Mouse (Mus musculus) yolk sac, embryonic 10.5 days (tissue): Measurements from ENCODE around the gene Lrrc49.

ENCODE experiments used
- DNase-seq: peaks from one replicate; pipeline ENCODE4 v3.0.0-alpha.2; 2017; ENCODE audit warnings: low spot score

Gene Lrrc49

DNA sequence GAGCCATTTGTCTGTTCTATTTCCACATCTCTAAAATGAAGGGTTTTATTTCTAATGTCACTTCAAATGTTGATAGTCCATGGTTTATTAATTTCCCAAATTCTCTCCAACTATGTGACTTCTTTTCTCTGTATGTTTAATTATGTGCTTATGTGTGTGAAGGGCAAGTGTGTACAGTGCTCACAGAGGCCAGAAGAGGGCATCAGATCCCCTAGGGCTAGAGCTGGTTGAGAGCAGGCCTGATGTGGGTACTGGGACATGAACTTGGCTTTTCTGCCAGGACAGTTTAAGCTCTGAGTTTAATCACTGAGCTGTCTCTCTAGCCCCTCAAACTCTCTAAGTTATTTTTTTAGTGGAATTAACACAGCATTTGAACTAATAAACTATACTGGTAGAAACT is 13.2 kb downstream of the Lrrc49 start:
- no peak for DNase-seq

GRCm38 (mm10) chr9:60672568-60672967 is 15.4 kb downstream of the Lrrc49 start:
- no peak for DNase-seq

DNA sequence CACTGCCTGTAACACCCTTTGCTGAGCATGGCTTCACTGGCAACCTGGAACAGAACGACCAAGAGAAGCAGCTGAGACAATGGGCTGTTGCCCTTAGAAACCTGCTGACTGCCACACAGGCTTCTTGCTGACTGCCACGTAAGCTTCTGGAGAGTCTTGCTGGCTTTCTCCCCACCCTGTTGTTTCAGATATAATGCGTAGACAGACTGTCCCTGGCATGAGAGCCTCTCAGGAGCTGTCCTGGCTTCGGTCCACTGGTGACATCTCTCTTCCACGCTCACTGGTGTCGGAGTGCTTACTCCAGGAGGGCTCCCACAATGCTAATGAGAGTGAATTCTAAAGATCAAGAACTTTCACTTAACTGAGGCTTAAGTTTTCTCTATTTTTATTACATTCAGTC is 19.1 kb downstream of the Lrrc49 start:
- DNase-seq = no peak

DNA sequence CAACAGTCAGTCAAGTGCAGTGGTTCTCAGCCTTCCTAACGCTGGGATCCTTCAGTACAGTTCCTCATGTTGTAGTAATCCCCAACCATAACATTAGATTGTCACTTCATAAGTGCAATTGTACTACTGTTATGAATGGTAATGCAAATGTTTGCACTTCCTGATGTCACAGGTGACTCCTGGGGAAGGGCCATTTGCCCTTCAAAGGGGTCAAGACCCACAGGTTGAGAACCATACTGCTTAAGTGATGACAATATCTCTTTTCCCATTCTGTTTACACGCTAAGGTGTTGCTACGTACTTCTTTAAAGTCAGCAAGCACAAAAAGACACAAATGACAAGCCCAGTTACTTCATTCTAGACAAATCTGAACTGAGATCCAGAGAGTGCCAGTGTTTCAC is 22.4 kb downstream of the Lrrc49 start:
- DNase-seq = no peak

GRCm38 (mm10) chr9:60664866-60665265 is 23.1 kb downstream of the Lrrc49 start:
- no peak for DNase-seq

GRCm38 (mm10) chr9:60664385-60664784 is 23.6 kb downstream of the Lrrc49 start:
- DNase-seq = no peak

DNA sequence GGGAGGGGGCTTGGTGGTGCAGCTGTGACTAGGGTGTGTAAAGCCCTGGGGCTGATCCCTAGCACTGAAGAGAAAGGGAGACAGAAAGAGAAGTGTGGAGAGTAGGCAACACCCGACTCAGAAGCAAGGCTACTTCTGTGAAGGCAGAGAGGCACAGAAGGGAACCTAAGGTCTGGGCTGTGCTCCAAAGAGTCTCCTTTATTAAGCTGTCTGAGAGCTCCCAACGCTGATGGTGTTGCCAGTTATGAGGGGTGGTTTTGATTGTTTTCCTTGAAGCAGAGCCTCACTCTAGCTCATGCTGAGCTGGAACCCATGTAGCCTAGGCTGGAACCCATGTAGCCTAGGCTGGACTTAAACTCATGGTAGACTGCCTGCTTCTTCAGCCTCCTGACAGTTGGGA is 25.0 kb downstream of the Lrrc49 start:
- DNase-seq = no peak

DNA sequence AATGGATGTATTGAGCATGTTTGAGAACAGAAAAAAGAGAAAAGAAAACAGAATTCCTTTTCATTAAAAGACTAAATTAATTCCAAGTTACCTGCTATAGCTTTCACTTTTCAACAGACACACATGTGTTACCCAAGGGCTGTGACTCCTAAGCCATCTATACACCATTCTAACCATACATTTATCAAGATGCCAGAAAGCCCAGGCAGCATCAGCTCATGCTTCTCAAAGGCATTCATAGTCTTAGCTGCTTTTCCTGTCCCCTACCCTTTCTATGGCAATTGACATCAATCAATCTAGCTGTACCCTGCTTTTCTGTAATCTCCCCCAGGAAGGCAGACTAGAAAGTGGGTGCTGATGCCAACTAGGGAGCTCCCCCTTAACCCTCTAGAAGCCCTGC is 34.4 kb downstream of the Lrrc49 start:
- DNase-seq = no peak

DNA sequence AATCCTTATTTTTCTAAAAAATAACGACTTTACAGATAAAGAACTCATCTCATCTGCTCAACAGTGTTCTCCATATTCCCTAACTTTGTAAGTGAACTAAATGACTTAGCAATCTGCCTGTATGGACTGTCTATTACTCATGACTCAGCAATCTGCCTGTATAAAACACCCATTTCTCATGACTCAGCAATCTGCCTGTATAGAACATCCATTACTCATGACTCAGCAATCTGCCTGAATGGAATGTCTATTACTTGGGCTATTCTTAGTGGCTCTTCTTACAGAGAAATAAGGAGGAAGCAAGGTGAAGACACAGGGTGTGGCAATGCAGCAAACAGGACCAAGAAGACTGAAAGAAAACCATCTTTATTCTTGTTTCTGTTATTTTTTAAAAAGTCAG is 34.8 kb downstream of the Lrrc49 start:
- no peak for DNase-seq

DNA sequence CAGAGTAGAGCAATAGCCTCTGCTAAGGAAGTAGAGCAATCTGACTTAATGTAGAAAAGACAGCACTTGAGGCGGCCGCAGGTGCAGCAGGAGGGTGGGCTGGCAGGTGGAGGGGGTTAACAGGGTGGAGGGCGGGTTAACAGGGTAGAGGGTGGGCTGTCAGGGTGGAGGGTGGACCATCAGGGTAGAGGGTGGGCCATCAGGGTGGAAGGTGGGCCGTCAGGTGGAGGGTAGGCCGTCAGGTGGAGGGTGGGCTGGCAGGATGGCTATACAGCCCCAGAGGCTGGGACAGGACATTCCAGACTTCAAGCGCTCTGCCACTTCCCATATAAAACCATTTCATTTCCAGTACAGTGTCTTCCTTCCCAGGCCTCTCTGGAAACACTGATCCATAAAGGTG is 37.7 kb downstream of the Lrrc49 start:
- DNase-seq = no peak

- no peak for DNase-seq
Measured at GRCm38 (mm10) chr9:60648981-60649975, 38.7 kb downstream of the Lrrc49 start.

GRCm38 (mm10) chr9:60633601-60634000 is 54.4 kb downstream of the Lrrc49 start:
- no peak for DNase-seq

DNA sequence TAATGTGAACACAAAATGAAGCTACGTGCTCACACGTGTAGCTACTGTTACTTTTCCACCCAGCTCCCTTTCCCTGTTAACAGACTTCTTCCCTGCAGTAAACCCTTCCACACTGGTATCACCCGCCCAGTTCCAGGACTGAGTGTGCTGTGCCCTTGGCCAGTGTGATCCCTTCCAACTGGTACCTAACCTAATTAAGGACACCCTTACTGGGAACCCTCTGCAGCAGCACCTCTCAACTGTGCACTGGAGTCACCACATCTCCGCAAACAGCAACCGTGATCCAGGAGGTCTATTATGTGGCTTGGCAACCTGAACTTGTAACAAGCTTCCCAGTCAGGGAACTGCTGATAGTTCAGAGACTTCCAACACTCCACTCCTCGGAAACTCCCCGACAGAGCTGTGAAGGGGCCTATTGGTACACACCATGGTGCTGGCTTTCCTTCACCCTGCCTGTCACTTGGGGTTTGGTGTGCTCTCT is 61.6 kb downstream of the Lrrc49 start:
- no peak for DNase-seq

- DNase-seq = no peak
Measured at GRCm38 (mm10) chr9:60625895-60626294, 62.1 kb downstream of the Lrrc49 start.

GRCm38 (mm10) chr9:60616946-60617345 is 71.0 kb downstream of the Lrrc49 start:
- peak; percentile 9 for DNase-seq

- DNase-seq = no peak
Measured at GRCm38 (mm10) chr9:60616359-60616758, 71.6 kb downstream of the Lrrc49 start.

GRCm38 (mm10) chr9:60612260-60612659 is 75.7 kb downstream of the Lrrc49 start:
- DNase-seq = no peak

GRCm38 (mm10) chr9:60610194-60610593 is 77.8 kb downstream of the Lrrc49 start:
- DNase-seq = peak; percentile 43

DNA sequence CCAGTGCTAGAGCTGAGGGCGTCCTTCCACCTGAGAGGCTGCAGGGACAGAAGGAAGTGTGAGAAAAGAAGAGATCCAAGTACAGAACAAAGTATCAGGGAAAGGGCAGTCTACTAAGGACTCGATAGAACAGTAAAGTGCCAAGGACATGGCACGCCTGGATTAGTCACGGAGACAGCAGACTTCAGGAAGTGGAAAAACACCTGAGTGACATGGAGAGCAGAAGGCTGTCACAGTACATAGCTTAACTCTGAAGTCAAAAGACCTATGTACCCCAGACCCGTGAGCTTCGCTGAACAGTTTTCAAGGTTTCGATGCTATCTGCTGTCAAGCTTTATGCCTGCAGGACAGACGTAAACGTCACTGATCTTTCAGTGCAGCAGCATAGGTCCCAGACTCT is 79.1 kb downstream of the Lrrc49 start:
- DNase-seq = no peak

GRCm38 (mm10) chr9:60608086-60608485 is 79.9 kb downstream of the Lrrc49 start:
- DNase-seq = no peak

DNA sequence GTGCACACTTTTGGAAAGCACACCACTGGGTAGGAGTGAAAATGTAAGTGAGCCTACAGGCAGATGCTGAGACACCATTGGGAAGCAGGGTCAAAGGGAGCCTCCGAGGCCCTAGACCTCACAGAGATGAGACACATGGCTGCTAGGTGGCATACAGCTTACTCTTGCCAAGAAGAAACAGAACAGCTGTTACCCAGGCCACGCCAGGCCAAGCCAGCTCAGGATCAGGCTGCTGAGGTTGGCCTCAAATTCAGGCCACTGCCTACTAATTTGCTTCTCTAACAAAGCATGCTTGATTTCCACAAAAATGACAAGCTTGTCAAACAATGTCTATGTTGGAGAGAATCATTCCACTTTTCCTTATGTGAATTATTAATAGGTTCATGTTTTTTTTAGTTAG is 83.0 kb downstream of the Lrrc49 start:
- no peak for DNase-seq

GRCm38 (mm10) chr9:60601936-60602335 is 86.0 kb downstream of the Lrrc49 start:
- no peak for DNase-seq

DNA sequence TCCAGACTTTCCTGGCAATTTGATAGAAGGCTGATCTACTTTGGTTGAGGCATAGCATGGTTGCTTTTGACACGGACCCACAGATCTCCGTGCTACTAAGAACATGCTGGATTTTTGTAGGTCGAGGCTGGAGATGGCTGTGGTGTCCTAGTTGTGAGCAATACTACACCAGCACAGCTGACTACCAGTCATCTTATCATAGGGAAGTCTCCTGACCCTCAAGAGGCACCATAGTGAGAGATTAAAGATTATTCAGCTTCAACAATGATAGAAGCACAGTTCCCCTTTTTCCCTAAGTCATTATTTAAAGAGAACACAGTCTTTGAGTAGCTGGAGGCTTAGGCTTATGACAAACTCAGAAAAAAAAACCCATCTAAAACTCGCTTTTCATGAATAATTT is 87.7 kb downstream of the Lrrc49 start:
- no peak for DNase-seq

- DNase-seq = peak; percentile 4
Measured at GRCm38 (mm10) chr9:60599489-60599888, 88.5 kb downstream of the Lrrc49 start.
